Comparison of ENCODE assay signal across 10 mouse cellular contexts in genomic region chr17:32179621-32180491, GRCm38 (mm10). TPM values are rescaled to one million over a fixed set of nuclear protein-coding genes. Genes with fewer than 3 reads are reported as not detected.
DNase-seq lines count a peak whose midpoint lies in the region; ATAC-seq and TF ChIP-seq lines count a peak whose summit lies in the region.
"Had no signal": no experiment of that assay in that cellular context is flagged by ENCODE, and none has a peak within 500 bp of the region (broad histone marks: within the 10 kb centered on the region; RNA-seq: fewer than 3 reads in every experiment).

No protein-coding gene starts in this region.

- peaks cover 6% of the 10 kb centered on the region; the same call in 1 of the 2 replicates for H3K4me1 ChIP-seq in intestine, embryonic 15.5 days (replicated peaks)
- 0 out of 2 replicates have a peak, but pooled peaks cover 2% of the 10 kb centered on the region for H3K4me1 ChIP-seq in intestine, embryonic 16.5 days (ENCODE audit: control insufficient read depth, insufficient read depth, low read length)
- H3K4me1 ChIP-seq in forebrain, embryonic 14.5 days (ENCODE audit: control insufficient read depth, insufficient read depth, low read length), result peaks cover 3% of the 10 kb centered on the region; the same call in 1 of the 2 replicates
- peaks cover 16% of the 10 kb centered on the region for H3K4me1 ChIP-seq in midbrain, embryonic 15.5 days

- WGBS in intestine, embryonic 15.5 days, result 47% methylated on average over 11 of the region's 11 CpGs
- WGBS in intestine, embryonic 16.5 days, result 42% methylated on average over 11 of the region's 11 CpGs
- 37% methylated on average over 11 of the region's 11 CpGs for WGBS in forebrain, embryonic 14.5 days
- WGBS in midbrain, embryonic 15.5 days, result 11% methylated on average over 11 of the region's 11 CpGs

- no peak overlapping the region for H3K4me3 ChIP-seq in intestine, embryonic 15.5 days (replicated peaks)
- no peak overlapping the region for H3K4me3 ChIP-seq in intestine, embryonic 16.5 days (ENCODE audit: low read length)
- H3K4me3 ChIP-seq in forebrain, embryonic 14.5 days (ENCODE audit: low read depth, low read length), result no peak overlapping the region
- H3K4me3 ChIP-seq in midbrain, embryonic 15.5 days, result no peak overlapping the region
- H3K4me3 ChIP-seq: limb, embryonic 13.5 days; stomach, embryonic 15.5 days had no signal

- no peak for TF ChIP-seq CTCF in brain, embryonic 14.5 days (IDR thresholded peaks at IDR 0.05; ENCODE audit: borderline replicate concordance, extremely low read depth, insufficient read depth, insufficient read length)

- no peak overlapping the region for H3K27ac ChIP-seq in intestine, embryonic 15.5 days
- no peak overlapping the region for H3K27ac ChIP-seq in intestine, embryonic 16.5 days (ENCODE audit: low read length)
- H3K27ac ChIP-seq in forebrain, embryonic 14.5 days (ENCODE audit: low read depth, low read length), result peak overlapping the region; percentile 53; the same call in 1 of the 2 replicates
- peak overlapping the region; percentile 84 for H3K27ac ChIP-seq in midbrain, embryonic 15.5 days
- H3K27ac ChIP-seq: limb, embryonic 13.5 days; stomach, embryonic 15.5 days had no signal

- no peaks in the 10 kb centered on the region for H3K36me3 ChIP-seq in intestine, embryonic 15.5 days
- no peaks in the 10 kb centered on the region for H3K36me3 ChIP-seq in intestine, embryonic 16.5 days (ENCODE audit: control insufficient read depth, insufficient read depth, low read length)
- no peaks in the 10 kb centered on the region for H3K36me3 ChIP-seq in forebrain, embryonic 14.5 days (ENCODE audit: control insufficient read depth, insufficient read depth, low read length)
- no peaks in the 10 kb centered on the region for H3K36me3 ChIP-seq in midbrain, embryonic 15.5 days (replicated peaks)
- H3K36me3 ChIP-seq: limb, embryonic 13.5 days; stomach, embryonic 15.5 days had no signal

- intact Hi-C loops in left cerebral cortex, postnatal 14 days (cut with DNase I), result no loop called here

- no peak overlapping the region for H3K4me2 ChIP-seq in intestine, embryonic 15.5 days (replicated peaks)
- no peak overlapping the region for H3K4me2 ChIP-seq in intestine, embryonic 16.5 days (ENCODE audit: low read depth, low read length)
- H3K4me2 ChIP-seq in forebrain, embryonic 14.5 days (ENCODE audit: low read length), result no peak overlapping the region
- no peak overlapping the region for H3K4me2 ChIP-seq in midbrain, embryonic 15.5 days
- H3K4me2 ChIP-seq: limb, embryonic 13.5 days; stomach, embryonic 15.5 days had no signal

- TF ChIP-seq POLR2A in brain, embryonic 14.5 days (IDR thresholded peaks at IDR 0.05; ENCODE audit: borderline replicate concordance, extremely low read depth, insufficient read depth, insufficient read length, poor library complexity, severe bottlenecking), result no peak

- H3K9ac ChIP-seq in intestine, embryonic 15.5 days, result no peak overlapping the region
- no peak overlapping the region for H3K9ac ChIP-seq in intestine, embryonic 16.5 days (ENCODE audit: low read depth, low read length)
- H3K9ac ChIP-seq in forebrain, embryonic 14.5 days (ENCODE audit: low read length), result no peak overlapping the region
- H3K9ac ChIP-seq in midbrain, embryonic 15.5 days, result no peak overlapping the region
- H3K9ac ChIP-seq: limb, embryonic 13.5 days; stomach, embryonic 15.5 days had no signal

- peak; percentile 51; the same call in 1 of the 2 replicates for ATAC-seq in intestine, embryonic 15.5 days
- ATAC-seq in intestine, embryonic 16.5 days, result no peak
- ATAC-seq in forebrain, embryonic 14.5 days, result peak; percentile 57
- peak; percentile 81 for ATAC-seq in midbrain, embryonic 15.5 days (replicated peaks)

- no peaks in the 10 kb centered on the region for H3K9me3 ChIP-seq in intestine, embryonic 15.5 days
- no peaks in the 10 kb centered on the region for H3K9me3 ChIP-seq in intestine, embryonic 16.5 days (ENCODE audit: control insufficient read depth, low read length)
- H3K9me3 ChIP-seq in forebrain, embryonic 14.5 days (replicated peaks; ENCODE audit: control insufficient read depth, low read length), result no peaks in the 10 kb centered on the region
- no peaks in the 10 kb centered on the region for H3K9me3 ChIP-seq in midbrain, embryonic 15.5 days
- H3K9me3 ChIP-seq: limb, embryonic 13.5 days; stomach, embryonic 15.5 days had no signal

- H3K27me3 ChIP-seq in intestine, embryonic 15.5 days (replicated peaks), result no peaks in the 10 kb centered on the region
- H3K27me3 ChIP-seq in intestine, embryonic 16.5 days (replicated peaks; ENCODE audit: control insufficient read depth, insufficient read depth, low read length), result no peaks in the 10 kb centered on the region
- no peaks in the 10 kb centered on the region for H3K27me3 ChIP-seq in forebrain, embryonic 14.5 days (replicated peaks; ENCODE audit: control insufficient read depth, insufficient read depth, low read length)
- H3K27me3 ChIP-seq in midbrain, embryonic 15.5 days (replicated peaks), result no peaks in the 10 kb centered on the region
- H3K27me3 ChIP-seq: limb, embryonic 13.5 days; stomach, embryonic 15.5 days had no signal

- peak; percentile 86 for DNase-seq in brain, embryonic 14.5 days (ENCODE audit: low read depth)
- DNase-seq in forebrain, embryonic 14.5 days (ENCODE audit: low spot score), result peak; percentile 37
- no peak for DNase-seq in kidney, adult 8-10 months
- no peak for DNase-seq in left cerebral cortex, postnatal 14 days (ENCODE audit: low spot score in 2 of 2)

RNA-seq across cellular contexts. Expression of gene Ephx3, which starts 9.5 kb away (rescaled TPM):
- polyA plus RNA-seq in intestine, embryonic 15.5 days (2015; fragmentation: Nextera tagmentation; extraction: Ambion mirVana), result 0.14 and 0.16 TPM in 2 replicates
- 0.05 and 0.16 TPM in 2 replicates for polyA plus RNA-seq in intestine, embryonic 16.5 days (2015; fragmentation: Nextera tagmentation; extraction: Ambion mirVana)
- polyA plus RNA-seq in brain, embryonic 14.5 days (2012; rRNA removed), result 0.31 and 0.34 TPM in 2 replicates
- not detected in 2 replicates for polyA plus RNA-seq in forebrain, embryonic 14.5 days (2014; fragmentation: Nextera tagmentation; extraction: Ambion mirVana)
- 0.22 and 0.35 TPM in 2 replicates for polyA plus RNA-seq in midbrain, embryonic 15.5 days (2015; fragmentation: Nextera tagmentation; extraction: Ambion mirVana)
- under 1 TPM; 0.26 to 0.27 TPM for total RNA-seq in left cerebral cortex, postnatal 14 days (2021)
- polyA plus RNA-seq: intestine, embryonic 14.5 days had no signal

RNA-seq across cellular contexts. Expression of gene Notch3, which starts 13.2 kb away (rescaled TPM):
- polyA plus RNA-seq in intestine, embryonic 15.5 days (2015; fragmentation: Nextera tagmentation; extraction: Ambion mirVana), result 8.1 and 8.3 TPM in 2 replicates
- 5.1 and 6.6 TPM in 2 replicates for polyA plus RNA-seq in intestine, embryonic 16.5 days (2015; fragmentation: Nextera tagmentation; extraction: Ambion mirVana)
- 27.6 and 33.0 TPM in 2 replicates for polyA plus RNA-seq in brain, embryonic 14.5 days (2012; rRNA removed)
- polyA plus RNA-seq in forebrain, embryonic 14.5 days (2014; fragmentation: Nextera tagmentation; extraction: Ambion mirVana), result 5.6 and 6.0 TPM in 2 replicates
- polyA plus RNA-seq in midbrain, embryonic 15.5 days (2015; fragmentation: Nextera tagmentation; extraction: Ambion mirVana), result 7.9 and 8.9 TPM in 2 replicates
- total RNA-seq in left cerebral cortex, postnatal 14 days (2021), result 10 to 100 TPM; 13.8 to 15.4 TPM

Comparison
In these comparisons a context has a peak if more than half of its experiments do, and no peak if none do; other contexts are left out.
1. H3K27ac ChIP-seq: peak in forebrain, embryonic 14.5 days (single experiment) and midbrain, embryonic 15.5 days (single experiment); none in intestine, embryonic 15.5 days (single experiment) and intestine, embryonic 16.5 days (single experiment).
2. DNase-seq: peak in brain, embryonic 14.5 days (single experiment) and forebrain, embryonic 14.5 days (single experiment); none in kidney, adult 8-10 months (0 of 2) and left cerebral cortex, postnatal 14 days (0 of 2).